Mouse (Mus musculus) megakaryocyte, embryonic 14.5 days (primary cell): ENCODE data around the gene Heatr6.

Experiments used
- FLI1 ChIP-seq: IDR thresholded peaks from 2 replicates; pipeline ENCODE4 v1.6.1; 2012; ENCODE audit warnings: low read length, inconsistent platforms, mixed read lengths
- GATA1 ChIP-seq: IDR thresholded peaks from 3 replicates; pipeline ENCODE4 v1.6.1; 2012; ENCODE audit warnings: mixed read lengths, low read length, inconsistent platforms, borderline replicate concordance

- TF ChIP-seq GATA1 (no peak), FLI1 (no peak)
Observed at GRCm38 (mm10) chr11:83728757-83729432, 24.6 kb upstream of the Heatr6 start.
